Mouse (Mus musculus) left cerebral cortex, adult 18-20 months (tissue): ENCODE measurements around the gene Prl7b1. TPM values are rescaled to one million over a fixed set of nuclear protein-coding genes. Genes with fewer than 3 reads are reported as not detected.

ENCODE experiments used
- DNase-seq, 2 experiments: peaks; one replicate each; pipeline ENCODE4 v3.0.0; 2021 to 2022; ENCODE audit warnings: low spot score in 2 of 2, mixed read lengths in 1 of 2
- long read RNA-seq, 2 experiments: library from polyadenylated mRNA; stranded (forward); transcript quantifications; one replicate each; pipeline ENCODE4 v2.0.0; 2021
- total RNA-seq, 2 experiments: library from RNA; stranded (reverse); gene quantifications; 2 replicates each; pipeline ENCODE4 v1.2.3; 2021

The Prl7b1 gene
- not detected for total RNA-seq
- long read RNA-seq, experiment 1, result 0 reads
- long read RNA-seq, experiment 2, result 0 reads

DNA sequence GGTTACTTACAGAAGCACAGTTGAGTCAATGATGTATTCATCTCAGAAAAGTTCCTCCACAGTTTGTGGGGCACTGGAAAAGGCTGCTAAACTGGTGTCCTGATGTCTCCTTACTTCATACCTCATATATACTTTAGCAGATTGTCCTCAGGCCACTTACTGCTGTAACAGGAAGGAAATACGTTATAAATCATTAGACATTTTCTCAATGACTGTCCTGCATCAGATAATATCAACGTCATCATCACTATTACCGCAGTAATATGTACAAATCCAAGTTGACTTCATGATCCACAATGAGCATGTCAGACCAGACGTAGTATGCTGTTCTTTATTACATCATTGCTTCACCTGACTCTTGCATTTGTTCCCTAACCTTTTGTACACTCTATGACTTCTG lies at the start of gene Prl7b1:
TSS of gene Prl7b1 (minus strand) at position 101 of the 400 bp plus-strand sequence.
- no peak for DNase-seq

DNA sequence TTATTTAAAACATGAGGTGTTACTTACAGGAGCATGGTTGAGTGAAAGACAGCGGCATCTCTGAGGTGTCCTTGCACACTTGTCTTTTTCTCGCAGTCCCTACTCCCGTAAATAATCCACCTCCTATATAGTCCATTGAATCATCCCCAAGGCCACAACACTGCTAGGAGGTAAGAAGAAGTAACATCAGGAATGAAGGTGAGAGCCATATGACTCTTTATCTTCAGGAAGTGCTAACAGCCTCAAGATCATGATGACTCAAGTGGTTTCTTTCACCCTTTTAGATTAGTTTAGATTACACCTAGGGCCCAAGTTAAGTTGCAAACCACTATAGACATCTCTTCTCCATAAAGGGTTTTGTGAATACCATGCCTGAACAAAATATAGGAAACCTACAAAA lies 32.0 kb upstream of the Prl7b1 start, which contains the start of gene Prl7a1:
TSS of gene Prl7a1 (minus strand) at position 101 of the 400 bp plus-strand sequence.
- no peak for DNase-seq

DNA sequence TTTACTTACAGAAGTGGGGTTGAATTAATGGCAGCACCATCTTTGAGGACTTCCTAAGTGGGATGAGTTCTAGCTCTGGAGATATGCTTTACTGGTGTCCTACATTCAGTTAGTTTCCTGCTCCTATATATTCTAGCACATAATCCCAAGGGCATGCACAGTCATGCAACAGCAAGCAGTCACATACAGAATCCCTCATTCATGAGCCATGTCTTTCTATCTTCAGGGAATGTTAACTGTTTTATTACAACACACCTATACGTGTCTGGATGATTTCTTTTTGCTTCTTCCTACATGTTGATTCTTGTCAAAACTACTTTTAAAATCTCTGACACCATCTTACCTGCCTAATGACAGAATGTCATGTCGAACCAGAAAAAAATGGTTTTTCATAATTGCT lies 28.3 kb downstream of the Prl7b1 start, which contains the start of gene Prl8a1:
TSS of gene Prl8a1 (minus strand) at position 101 of the 400 bp plus-strand sequence.
- DNase-seq, result no peak

- DNase-seq, result no peak
Measured at GRCm38 (mm10) chr13:27564506-27564905, 45.9 kb downstream of the Prl7b1 start, which contains the start of gene Prl8a9. Prl8a9 (minus strand) TSS chr13:27564606.

DNA sequence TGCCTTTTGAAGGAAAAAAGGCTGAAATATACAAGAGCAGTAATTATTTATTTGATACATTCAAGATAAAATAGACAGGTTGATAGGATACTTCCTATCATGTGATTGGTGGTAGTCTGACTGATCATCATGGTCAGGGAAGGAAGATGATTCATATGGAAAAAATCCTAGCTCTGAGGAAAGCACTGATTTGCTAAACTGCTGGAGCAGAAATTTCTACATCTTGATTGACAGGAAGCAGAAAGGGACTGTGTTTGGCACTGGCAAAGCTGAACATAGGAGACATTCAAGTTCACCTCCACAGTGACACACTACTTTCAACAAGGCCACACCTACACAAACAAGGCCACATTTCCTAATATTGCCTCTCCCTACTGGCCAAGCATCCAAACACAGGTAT lies 57.0 kb downstream of the Prl7b1 start:
- no peak for DNase-seq

Other genes with a start within 250 kb of the Prl7b1 start
- gene Prl2b1, start 219.7 kb downstream of the Prl7b1 start, total RNA-seq, result not detected
- not detected for gene Prl8a6, start 171.9 kb downstream of the Prl7b1 start, total RNA-seq
- not detected for gene Prl8a8, start 97.4 kb downstream of the Prl7b1 start, total RNA-seq
- gene Prl8a9, start 46.0 kb downstream of the Prl7b1 start, total RNA-seq, result not detected
- not detected for gene Prl8a1, start 28.4 kb downstream of the Prl7b1 start, total RNA-seq
- not detected for gene Prl7a1, start 31.9 kb upstream of the Prl7b1 start, total RNA-seq
- gene Prl7a2, start 57.5 kb upstream of the Prl7b1 start, total RNA-seq, result not detected
- not detected for gene Prl7d1, start 106.2 kb upstream of the Prl7b1 start, total RNA-seq
- not detected for gene Prl7c1, start 170.2 kb upstream of the Prl7b1 start, total RNA-seq
- not detected for gene Prl2a1, start 191.1 kb upstream of the Prl7b1 start, total RNA-seq
- gene Prl2c1, start 238.8 kb upstream of the Prl7b1 start, total RNA-seq, result not detected